Mouse (Mus musculus): ENCODE measurements at regions not wholly inside any gene's neighbourhood (a gene's known extent, or its start where the extent isn't known, plus 50 kb on each side); places are given as distances from the start of the nearest gene placed in this dataset.

DNA sequence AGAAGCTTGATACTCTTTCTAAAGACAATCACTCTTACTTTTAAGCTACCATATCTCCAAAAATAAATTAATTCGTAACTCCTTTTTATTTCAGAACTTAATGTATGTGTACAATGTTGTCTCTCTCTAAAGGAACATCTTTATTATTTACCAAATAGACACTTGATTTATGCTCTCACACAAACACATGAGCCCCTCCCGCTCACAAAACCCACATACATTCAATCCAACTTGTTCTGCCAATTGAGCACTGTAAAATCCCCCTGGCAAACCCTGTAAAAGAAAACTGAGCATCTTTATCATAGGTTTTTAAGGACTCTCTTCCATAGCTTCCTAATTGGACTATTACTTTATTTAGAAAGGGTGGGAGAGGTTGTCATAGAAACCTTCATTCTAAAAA is 812.5 kb downstream of the Phf3 start:
- DNase-seq (ENCODE audit: low read depth, low spot score), result no peak

- DNase-seq (ENCODE audit: low read depth, low spot score), result peak; percentile 75
Measured at GRCm38 (mm10) chr1:30060806-30061205, 812.9 kb downstream of the Phf3 start.

DNA sequence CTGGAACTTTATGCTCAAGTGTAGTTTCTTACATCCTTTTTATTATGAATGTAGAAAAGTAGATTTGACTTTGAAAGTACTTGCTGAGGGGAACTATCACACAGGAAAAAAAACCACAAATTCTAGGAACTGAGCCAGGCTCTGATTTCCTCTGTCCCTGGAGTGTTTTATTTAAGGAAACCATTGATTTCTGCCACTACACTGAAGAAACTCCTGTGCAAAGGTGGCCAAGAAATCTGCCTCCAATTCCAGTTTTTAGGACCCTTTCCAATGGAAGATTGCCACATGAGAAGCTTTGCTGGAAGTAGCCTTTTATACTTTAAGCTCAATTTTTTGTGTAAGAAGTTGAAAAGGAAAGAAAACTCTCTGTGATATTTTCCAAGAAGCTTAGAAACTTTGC is 856.1 kb downstream of the Phf3 start:
- no peak for DNase-seq (ENCODE audit: low read depth, low spot score)

- DNase-seq (ENCODE audit: low read depth, low spot score), result peak; percentile 12
Measured at GRCm38 (mm10) chr1:30008757-30009340, 864.9 kb downstream of the Phf3 start.

Measured in mesoderm, embryonic 11.5 days (tissue).